Comparison of ENCODE assay signal across 8 mouse cellular contexts in the genomic region with DNA sequence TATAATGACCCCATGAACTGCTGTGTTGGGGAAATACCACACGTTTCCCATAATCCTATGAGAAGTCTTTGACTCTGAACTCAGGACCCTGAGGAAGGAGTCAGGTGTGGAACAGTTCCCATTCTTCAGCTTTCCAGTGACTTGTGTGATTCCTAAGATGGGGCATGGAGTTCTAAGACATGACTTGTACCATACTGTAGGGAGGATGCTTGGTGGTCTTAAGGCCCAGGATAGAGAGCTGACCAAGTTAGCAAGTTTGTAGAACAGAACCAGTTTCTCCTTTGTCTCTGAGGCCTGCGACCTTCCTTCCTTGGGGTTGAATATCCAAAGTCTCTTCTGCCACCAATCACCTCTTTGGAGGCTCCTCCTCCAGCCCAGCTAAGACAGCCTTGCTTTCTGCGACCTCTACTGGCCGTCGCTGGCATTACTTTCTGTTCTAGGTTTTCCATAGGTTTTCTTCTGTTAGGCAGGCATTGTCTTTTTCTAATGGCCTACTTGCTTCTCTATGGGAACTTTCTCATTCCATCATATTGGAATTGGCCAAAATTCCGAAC. TPM values are rescaled to one million over a fixed set of nuclear protein-coding genes. Genes with fewer than 3 reads are reported as not detected.
DNase-seq lines count a peak whose midpoint lies in the region; ATAC-seq and TF ChIP-seq lines count a peak whose summit lies in the region.
"Had no signal": no experiment of that assay in that cellular context is flagged by ENCODE, and none has a peak within 500 bp of the region (broad histone marks: within the 10 kb centered on the region; RNA-seq: fewer than 3 reads in every experiment).

No protein-coding gene starts in this region.

- no peaks in the 10 kb centered on the region for H3K4me1 ChIP-seq in intestine, postnatal 0 days (replicated peaks; ENCODE audit: control insufficient read depth, insufficient read depth, low read length)
- no peaks in the 10 kb centered on the region for H3K4me1 ChIP-seq in midbrain, postnatal 0 days (ENCODE audit: insufficient read depth, low read length)

- intact Hi-C loops in gastrocnemius, postnatal 14 days (cut with DNase I; ENCODE audit: low total_unique reads), result loop anchor here (10.0 kb wide), 1 partner anchor 85 kb away; no protein-coding TSS in a partner anchor
- intact Hi-C loops in left cerebral cortex, postnatal 36 days (cut with DNase I), result loop anchor here (2.0 to 5.0 kb wide), 2 partner anchors 98 to 207 kb away; no protein-coding TSS in a partner anchor

- no peaks in the 10 kb centered on the region for H3K27me3 ChIP-seq in intestine, postnatal 0 days (replicated peaks; ENCODE audit: control insufficient read depth, insufficient read depth, low read length)
- no peaks in the 10 kb centered on the region for H3K27me3 ChIP-seq in midbrain, postnatal 0 days (ENCODE audit: insufficient read depth, low read length)
- H3K27me3 ChIP-seq: megakaryocyte, embryonic 14.5 days had no signal

- no peak overlapping the region for H3K4me3 ChIP-seq in intestine, postnatal 0 days (ENCODE audit: low read depth, low read length)
- no peak overlapping the region for H3K4me3 ChIP-seq in midbrain, postnatal 0 days (ENCODE audit: low read depth, low read length)
- H3K4me3 ChIP-seq: megakaryocyte, embryonic 14.5 days had no signal

- peak; percentile 38; the same call in 1 of the 2 replicates for ATAC-seq in intestine, postnatal 0 days
- 0 out of 2 replicates have a peak, but pooled peaks have one; percentile 31 for ATAC-seq in midbrain, postnatal 0 days (ENCODE audit: low FRiP score)

- H3K9ac ChIP-seq in intestine, postnatal 0 days (ENCODE audit: low read depth, low read length), result no peak overlapping the region
- H3K9ac ChIP-seq in midbrain, postnatal 0 days (replicated peaks; ENCODE audit: low read length, poor library complexity, severe bottlenecking), result no peak overlapping the region

- DNase-seq in adrenal gland, adult 18-20 months (ENCODE audit: low spot score in 2 of 2), result peak; percentile 82
- peak; percentile 74 to 81 for DNase-seq in cerebellum, postnatal 36 days
- peak; percentile 71 for DNase-seq in gastrocnemius, postnatal 14 days
- peak; percentile 71 to 75 for DNase-seq in left cerebral cortex, postnatal 36 days (ENCODE audit: low spot score in 2 of 2)
- DNase-seq in midbrain, postnatal 0 days (ENCODE audit: low spot score), result peak; percentile 79
- DNase-seq in spleen, postnatal 10 days (ENCODE audit: low spot score in 2 of 2), result peak; percentile 67 to 84

- 15% methylated on average over 6 of the region's 6 CpGs for WGBS in intestine, postnatal 0 days
- WGBS in midbrain, postnatal 0 days, result 18% methylated on average over 6 of the region's 6 CpGs

- H3K4me2 ChIP-seq in intestine, postnatal 0 days (replicated peaks; ENCODE audit: low read depth), result no peak overlapping the region
- H3K4me2 ChIP-seq in midbrain, postnatal 0 days (ENCODE audit: low read depth, low read length, poor library complexity, severe bottlenecking), result no peak overlapping the region

- no peaks in the 10 kb centered on the region for H3K36me3 ChIP-seq in intestine, postnatal 0 days (ENCODE audit: control insufficient read depth, insufficient read depth)
- H3K36me3 ChIP-seq in midbrain, postnatal 0 days (ENCODE audit: insufficient read depth, low read length), result no peaks in the 10 kb centered on the region

- TF ChIP-seq CTCF in intestine, postnatal 0 days (IDR thresholded peaks at IDR 0.05; ENCODE audit: low read depth), result peak; percentile 97
- TF ChIP-seq CTCF in midbrain, postnatal 0 days (IDR thresholded peaks at IDR 0.05), result peak; percentile 90

- no peak overlapping the region for H3K27ac ChIP-seq in intestine, postnatal 0 days (ENCODE audit: low read depth, low read length)
- no peak overlapping the region for H3K27ac ChIP-seq in midbrain, postnatal 0 days (ENCODE audit: low read depth, low read length)

- no peaks in the 10 kb centered on the region for H3K9me3 ChIP-seq in intestine, postnatal 0 days (ENCODE audit: control insufficient read depth)
- H3K9me3 ChIP-seq in midbrain, postnatal 0 days (ENCODE audit: low read length), result no peaks in the 10 kb centered on the region

RNA-seq across cellular contexts. Expression of a gene that starts 36.2 kb away (rescaled TPM):
- total RNA-seq in adrenal gland, adult 18-20 months (2021), result 10 to 100 TPM in 1 of 2 experiments, 1 to 10 TPM in 1; 9.7 to 14.0 TPM
- not detected for total RNA-seq in gastrocnemius, postnatal 14 days (2021)
- 6.6 and 7.0 TPM in 2 replicates for polyA plus RNA-seq in intestine, postnatal 0 days (2015; fragmentation: Nextera tagmentation; extraction: Ambion mirVana)
- under 1 TPM; 0.15 to 0.18 TPM for total RNA-seq in left cerebral cortex, postnatal 36 days (2021)
- 0.27 TPM in 1 of 2 replicates, not detected in the other for total RNA-seq in midbrain, postnatal 0 days (2014; rRNA removed)
- polyA plus RNA-seq in midbrain, postnatal 0 days (2015; fragmentation: Nextera tagmentation; extraction: Ambion mirVana), result 0.10 and 0.18 TPM in 2 replicates
